Mouse (Mus musculus): ENCODE results near the gene Zfp358. TPM values are rescaled to one million over a fixed set of nuclear protein-coding genes. Genes with fewer than 3 reads are reported as not detected.

The Zfp358 gene
- 3.4 and 6.5 TPM in 2 replicates for polyA plus RNA-seq (2012; ENCODE audit: low replicate concordance)

GRCm38 (mm10) chr8:3492901-3493844 is at the start of gene Zfp358:
Gene Zfp358 (plus strand): TSS chr8:3493138.

GRCm38 (mm10) chr8:3467006-3467885 is 25.7 kb upstream of the Zfp358 start, which contains the start of gene Pex11g:
Gene Pex11g (minus strand): TSS chr8:3467680.

GRCm38 (mm10) chr8:3470562-3470961 is 22.4 kb upstream of the Zfp358 start, which contains the start of gene Tex45:
Gene Tex45 (plus strand): TSS chr8:3470862.

GRCm38 (mm10) chr8:3500235-3501090 is 7.5 kb downstream of the Zfp358 start, which contains the start of gene Mcoln1:
Gene Mcoln1 (plus strand): TSS chr8:3500457.

GRCm38 (mm10) chr8:3515260-3515671 is 22.3 kb downstream of the Zfp358 start, which contains the start of gene Pnpla6:
Gene Pnpla6 (plus strand): TSS chr8:3515384.

Other genes starting within 250 kb of the Zfp358 start
- gene Insr, start 213.5 kb upstream of the Zfp358 start, polyA plus RNA-seq (2012; ENCODE audit: low replicate concordance): 3.3 and 3.8 TPM in 2 replicates
- gene A430078G23Rik, start 139.7 kb upstream of the Zfp358 start, polyA plus RNA-seq (2012; ENCODE audit: low replicate concordance): 1.9 and 2.8 TPM in 2 replicates
- 28.5 and 65.0 TPM in 2 replicates for gene Arhgef18, start 100.1 kb upstream of the Zfp358 start, polyA plus RNA-seq (2012; ENCODE audit: low replicate concordance)
- 0.23 and 0.54 TPM in 2 replicates for gene Pex11g, start 25.5 kb upstream of the Zfp358 start, polyA plus RNA-seq (2012; ENCODE audit: low replicate concordance)
- not detected in 2 replicates for gene Tex45, start 22.3 kb upstream of the Zfp358 start, polyA plus RNA-seq (2012; ENCODE audit: low replicate concordance)
- gene Mcoln1, start 7.3 kb downstream of the Zfp358 start, polyA plus RNA-seq (2012; ENCODE audit: low replicate concordance): 78.2 and 241 TPM in 2 replicates
- gene Pnpla6, start 22.2 kb downstream of the Zfp358 start, polyA plus RNA-seq (2012; ENCODE audit: low replicate concordance): 21.4 and 33.0 TPM in 2 replicates
- 0.19 TPM in 1 of 2 replicates, not detected in the other for gene C330021F23Rik, start 74.9 kb downstream of the Zfp358 start, polyA plus RNA-seq (2012; ENCODE audit: low replicate concordance)
- gene Camsap3, start 94.2 kb downstream of the Zfp358 start, polyA plus RNA-seq (2012; ENCODE audit: low replicate concordance): 0.42 and 0.58 TPM in 2 replicates
- gene Xab2, start 128.2 kb downstream of the Zfp358 start, polyA plus RNA-seq (2012; ENCODE audit: low replicate concordance): 27.6 and 38.9 TPM in 2 replicates
- 10.9 and 50.5 TPM in 2 replicates for gene Pet100, start 128.4 kb downstream of the Zfp358 start, polyA plus RNA-seq (2012; ENCODE audit: low replicate concordance)
- not detected in 2 replicates for gene Pcp2, start 132.4 kb downstream of the Zfp358 start, polyA plus RNA-seq (2012; ENCODE audit: low replicate concordance)
- gene Stxbp2, start 137.8 kb downstream of the Zfp358 start, polyA plus RNA-seq (2012; ENCODE audit: low replicate concordance): 95.4 and 315 TPM in 2 replicates
- not detected in 2 replicates for gene Retn, start 162.6 kb downstream of the Zfp358 start, polyA plus RNA-seq (2012; ENCODE audit: low replicate concordance)
- gene Mcemp1, start 172.6 kb downstream of the Zfp358 start, polyA plus RNA-seq (2012; ENCODE audit: low replicate concordance): 0.11 and 0.24 TPM in 2 replicates
- not detected in 2 replicates for gene Fcor, start 179.2 kb downstream of the Zfp358 start, polyA plus RNA-seq (2012; ENCODE audit: low replicate concordance)
- gene Trappc5, start 183.2 kb downstream of the Zfp358 start, polyA plus RNA-seq (2012; ENCODE audit: low replicate concordance): 10.8 and 16.4 TPM in 2 replicates
- gene Fcer2a, start 201.0 kb downstream of the Zfp358 start, polyA plus RNA-seq (2012; ENCODE audit: low replicate concordance): 5.4 and 22.4 TPM in 2 replicates
- gene Clec4g, start 227.5 kb downstream of the Zfp358 start, polyA plus RNA-seq (2012; ENCODE audit: low replicate concordance): 0.17 TPM in 1 of 2 replicates, not detected in the other

Measured in leukemia stem cell, adult 10-12 weeks (primary cell).